Mouse (Mus musculus) urinary bladder, adult 18-20 months (tissue): ENCODE data around the gene Zdhhc19.
A peak's percentile ranks its signal among the peaks of the same experiment; 100 is the strongest.

Experiments
- DNase-seq, 2 experiments: peaks; one replicate each; pipeline ENCODE4 v3.0.0; 2022; ENCODE audit warnings: low spot score in 2 of 2, mixed read lengths in 2 of 2

Gene Zdhhc19

DNA sequence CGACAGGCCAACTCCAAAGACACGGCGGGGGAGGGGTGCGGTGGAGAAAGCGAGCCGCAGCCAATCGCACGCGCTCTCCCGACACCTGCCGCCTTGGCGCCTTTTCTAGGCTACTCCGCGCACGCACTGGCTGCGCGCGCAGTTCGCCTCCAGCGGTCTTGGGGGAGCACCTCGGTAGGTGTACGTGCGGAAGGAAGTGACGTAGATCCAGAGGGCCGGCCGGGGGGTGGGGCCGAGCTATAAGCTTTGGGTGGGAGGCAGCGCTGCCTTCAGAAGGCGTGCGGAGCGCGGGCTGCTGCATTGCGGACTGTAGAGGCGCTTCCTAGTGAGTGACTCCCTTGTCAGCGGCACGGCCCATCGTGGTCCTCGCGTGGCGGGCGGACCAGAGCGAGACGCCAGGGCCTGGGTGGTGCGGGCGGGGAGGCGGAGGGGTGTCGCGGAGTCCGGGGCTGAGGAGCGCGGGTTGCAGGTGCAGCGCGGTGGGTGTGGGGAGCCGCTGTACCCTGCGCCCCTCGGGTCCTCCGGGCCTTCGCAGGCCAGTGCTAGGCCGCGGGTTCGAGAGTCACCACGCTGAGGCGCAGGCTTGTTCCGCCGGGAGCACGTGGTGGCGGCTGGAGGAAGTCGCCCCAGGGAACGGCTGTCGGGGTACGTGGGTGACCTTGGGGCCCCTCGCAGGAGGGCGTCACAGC is 112.8 kb downstream of the Zdhhc19 start, which contains the start of gene Tfrc:
Gene Tfrc (plus strand): TSS at position 209 of the 689 bp plus-strand sequence.
- peak; percentile 89 to 94 for DNase-seq

GRCm38 (mm10) chr16:32609401-32609779 is 113.3 kb downstream of the Zdhhc19 start:
- no peak for DNase-seq

DNA sequence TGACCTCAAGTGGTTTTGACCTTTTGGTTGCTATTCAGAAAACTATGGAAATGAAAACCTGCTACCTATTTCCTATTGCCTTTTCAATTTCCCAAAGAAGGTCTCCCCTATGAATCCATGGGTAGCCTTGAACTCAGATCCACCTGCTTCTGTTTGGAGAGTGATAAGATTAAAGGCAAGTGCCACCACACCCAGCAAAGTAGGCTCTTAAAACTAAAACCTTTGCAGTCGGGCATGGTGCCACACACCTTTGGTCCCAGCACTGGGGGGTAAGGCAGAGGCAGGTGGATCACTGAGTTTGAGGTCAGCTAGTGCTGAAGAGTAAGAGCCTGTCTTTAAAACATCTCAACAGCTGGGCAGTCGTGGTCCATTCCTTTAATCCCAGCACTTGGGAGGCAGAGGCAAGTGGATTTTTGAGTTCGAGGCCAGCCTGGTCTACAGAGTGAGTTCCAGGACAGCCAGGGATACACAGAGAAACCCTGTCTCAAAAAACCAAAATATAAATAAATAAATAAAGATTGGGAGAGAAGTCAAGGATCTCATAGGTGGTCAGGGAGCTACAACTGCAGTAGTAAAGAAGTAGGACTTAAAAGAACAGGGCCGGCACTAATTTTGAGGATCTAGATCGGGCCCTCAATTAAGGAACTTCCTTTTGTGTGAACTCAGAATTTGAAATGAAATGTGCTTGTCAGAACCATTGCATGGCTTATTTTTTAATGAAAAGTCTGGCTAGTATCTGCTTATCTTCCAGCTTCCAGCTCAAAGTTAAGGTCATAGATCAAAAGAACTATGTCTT is 114.6 kb downstream of the Zdhhc19 start:
- DNase-seq, result no peak
